Mouse (Mus musculus) hindbrain, postnatal 0 days (tissue): ENCODE results near the gene Ddb2. TPM values are rescaled to one million over a fixed set of nuclear protein-coding genes. Genes with fewer than 3 reads are reported as not detected.

Experiments
- ATAC-seq: fragments of 200-750 bp; cut with Nextera tagmentation; 2 replicates; pipeline ENCODE4 v1.8.0; 2017; ENCODE audit warnings: mild to moderate bottlenecking, moderate TSS enrichment, moderate library complexity
- DNase-seq: peaks from one replicate; pipeline ENCODE4 v3.0.0-alpha.2; 2015; ENCODE audit warnings: low spot score
- H3K27ac ChIP-seq: fragments of 300-500 bp; sonication (generic); 2 replicates; pipeline ENCODE4 v1.5.1; 2014; ENCODE audit warnings: mild to moderate bottlenecking
- H3K27me3 ChIP-seq: fragments of 300-500 bp; sonication (generic); 2 replicates; pipeline ENCODE4 v1.6.1; 2014; ENCODE audit warnings: low read length, mixed read lengths; ENCODE audit not compliant: insufficient read depth
- H3K36me3 ChIP-seq: fragments of 300-500 bp; sonication (generic); 2 replicates; pipeline ENCODE4 v1.6.1; 2014; ENCODE audit warnings: low read length, mixed read lengths; ENCODE audit not compliant: insufficient read depth
- H3K4me1 ChIP-seq: fragments of 300-500 bp; sonication (generic); 2 replicates; pipeline ENCODE4 v1.6.1; 2014; ENCODE audit warnings: antibody characterized with exemption, low read length, mixed read lengths; ENCODE audit not compliant: insufficient read depth
- H3K4me2 ChIP-seq: fragments of 300-500 bp; sonication (generic); 2 replicates; pipeline ENCODE4 v1.6.1; 2014; ENCODE audit warnings: low read depth, mild to moderate bottlenecking, low read length, moderate library complexity, mixed read lengths
- H3K4me3 ChIP-seq: fragments of 300-500 bp; sonication (generic); 2 replicates; pipeline ENCODE4 v1.5.1; 2014; ENCODE audit warnings: low read length
- H3K9ac ChIP-seq: fragments of 300-500 bp; sonication (generic); replicated peaks from 2 replicates; pipeline ENCODE4 v1.6.1; 2014; ENCODE audit warnings: mild to moderate bottlenecking, low read length, moderate library complexity, mixed read lengths
- H3K9me3 ChIP-seq: fragments of 300-500 bp; sonication (generic); 2 replicates; pipeline ENCODE4 v1.6.1; 2016; ENCODE audit warnings: low read length, mixed read lengths
- CTCF ChIP-seq: IDR thresholded peaks from 2 replicates; pipeline ENCODE4 v1.5.1; 2016; ENCODE audit warnings: antibody characterized with exemption, control low read depth, low read depth
- WGBS: fragments of 180-500 bp; shearing (Covaris S2); extraction: QIAGEN DNeasy Blood & Tissue Kit; methylation state at CpG from one replicate; pipeline ENCODE4 v1.1.7; 2014; 5-methylcytosine and 5-hydroxymethylcytosine counted together
- polyA plus RNA-seq: library from polyadenylated mRNA; unstranded; fragments of >200 nt; fragmentation: Nextera tagmentation; extraction: Ambion mirVana; gene quantifications from 2 replicates; pipeline ENCODE4 v1.2.1, GENCODE M21; 2015
- total RNA-seq: library from RNA; depleted of rRNA; stranded (reverse); fragments of >200 nt; gene quantifications from 2 replicates; pipeline ENCODE4 v1.2.3, GENCODE M21; 2014

Gene Ddb2
- total and polyA plus RNA-seq, 2 experiments from 2014 or later: 11.3 to 11.5 TPM

GRCm38 (mm10) chr2:91186208-91186607 is 50.6 kb downstream of the Ddb2 start:
- ATAC-seq: no peak
- no peak for TF ChIP-seq CTCF
- no peak overlapping the region for H3K27ac ChIP-seq
- H3K4me3 ChIP-seq: no peak overlapping the region
- no peak overlapping the region for H3K4me2 ChIP-seq
- no peak overlapping the region for H3K9ac ChIP-seq
- no peaks in the 10 kb centered on the region for H3K9me3 ChIP-seq
- DNase-seq: no peak
- 82% methylated on average over 1 of the region's 1 CpGs for WGBS
- 0 out of 2 replicates have a peak, but pooled peaks cover 6% of the 10 kb centered on the region for H3K4me1 ChIP-seq
- no peaks in the 10 kb centered on the region for H3K27me3 ChIP-seq
- no peaks in the 10 kb centered on the region for H3K36me3 ChIP-seq

DNA sequence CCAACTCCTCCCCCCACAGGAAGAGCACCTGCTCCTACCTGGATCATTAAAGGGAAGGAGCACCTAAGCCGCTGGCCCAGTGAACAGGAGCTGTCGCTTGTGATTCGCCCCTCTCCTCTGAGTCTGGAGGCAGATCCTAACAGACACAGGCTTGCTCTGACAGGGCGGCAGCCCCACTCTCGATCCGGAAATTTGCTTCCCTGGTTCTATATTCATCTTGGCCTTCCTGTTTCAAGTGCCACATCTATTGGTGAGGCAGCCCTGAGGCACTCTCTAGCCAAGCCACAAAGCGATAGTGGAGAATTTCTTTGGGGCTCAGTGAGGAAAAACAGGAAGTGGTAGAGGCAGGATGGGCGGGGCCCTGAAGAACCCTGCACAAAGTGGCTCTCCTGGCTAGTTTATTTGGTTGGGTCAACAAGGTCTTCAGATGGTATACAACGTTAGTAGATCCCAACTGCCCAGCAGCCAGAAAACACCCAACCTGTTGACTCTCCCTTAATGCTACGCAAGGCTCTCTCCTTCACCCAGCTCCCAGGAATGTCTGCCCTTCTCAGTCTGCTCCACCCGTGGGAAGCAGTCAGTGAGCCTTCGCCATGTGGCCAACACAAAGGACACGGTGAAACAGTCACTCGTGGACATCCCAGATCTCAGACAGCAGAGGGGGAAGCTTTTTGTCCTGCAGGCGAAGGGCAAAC is 52.9 kb downstream of the Ddb2 start, which contains the start of gene Madd:
Gene Madd, minus strand, starts transcription at position 127 of the 695 bp plus-strand sequence.
- Histone ChIP-seq H3K27ac (peak within 1 kb of the TSS; percentile 94), H3K4me1 (0 out of 2 replicates have a peak, but pooled peaks cover 12% of the 10 kb centered on the region), H3K4me3 (peak within 1 kb of the TSS; percentile 97), H3K36me3 (no peaks in the 10 kb centered on the region), H3K9me3 (no peaks in the 10 kb centered on the region), H3K4me2 (peak within 1 kb of the TSS; percentile 67), H3K9ac (peak within 1 kb of the TSS; percentile 88), H3K27me3 (no peaks in the 10 kb centered on the region)
- ATAC-seq (no peak; the same call in 1 of the 2 replicates), DNase-seq (no peak)
- TF ChIP-seq CTCF: no peak
- WGBS: 67% methylated on average over 15 of the region's 15 CpGs

DNA sequence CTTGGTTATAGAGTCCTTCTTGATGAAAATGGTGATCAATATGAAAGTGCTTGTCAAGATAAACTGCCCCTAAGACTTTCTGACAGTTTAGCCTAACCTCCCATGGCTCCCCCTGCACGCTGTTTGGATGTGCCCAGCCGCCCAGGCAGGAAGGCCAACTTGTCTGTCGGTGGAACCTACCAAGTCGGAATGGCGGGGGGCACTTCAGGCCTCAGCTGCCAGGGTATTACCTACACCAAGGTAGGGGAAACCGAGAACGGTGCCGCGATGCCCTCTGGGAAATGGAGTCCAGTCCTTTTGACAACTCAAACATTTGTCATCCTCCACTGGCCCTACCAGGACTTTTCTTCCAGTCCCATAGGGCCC is 53.7 kb downstream of the Ddb2 start:
- Histone ChIP-seq H3K9ac (peak overlapping the region; percentile 88), H3K4me1 (0 out of 2 replicates have a peak, but pooled peaks cover 12% of the 10 kb centered on the region), H3K27ac (peak overlapping the region; percentile 94), H3K9me3 (no peaks in the 10 kb centered on the region), H3K4me3 (peak overlapping the region; percentile 97), H3K27me3 (no peaks in the 10 kb centered on the region), H3K4me2 (peak overlapping the region; percentile 67), H3K36me3 (peaks cover 2% of the 10 kb centered on the region; the same call in 1 of the 2 replicates)
- WGBS: 0% methylated on average over 9 of the region's 9 CpGs
- no peak for TF ChIP-seq CTCF
- DNase-seq (peak; percentile 98), ATAC-seq (peak; percentile 97)

DNA sequence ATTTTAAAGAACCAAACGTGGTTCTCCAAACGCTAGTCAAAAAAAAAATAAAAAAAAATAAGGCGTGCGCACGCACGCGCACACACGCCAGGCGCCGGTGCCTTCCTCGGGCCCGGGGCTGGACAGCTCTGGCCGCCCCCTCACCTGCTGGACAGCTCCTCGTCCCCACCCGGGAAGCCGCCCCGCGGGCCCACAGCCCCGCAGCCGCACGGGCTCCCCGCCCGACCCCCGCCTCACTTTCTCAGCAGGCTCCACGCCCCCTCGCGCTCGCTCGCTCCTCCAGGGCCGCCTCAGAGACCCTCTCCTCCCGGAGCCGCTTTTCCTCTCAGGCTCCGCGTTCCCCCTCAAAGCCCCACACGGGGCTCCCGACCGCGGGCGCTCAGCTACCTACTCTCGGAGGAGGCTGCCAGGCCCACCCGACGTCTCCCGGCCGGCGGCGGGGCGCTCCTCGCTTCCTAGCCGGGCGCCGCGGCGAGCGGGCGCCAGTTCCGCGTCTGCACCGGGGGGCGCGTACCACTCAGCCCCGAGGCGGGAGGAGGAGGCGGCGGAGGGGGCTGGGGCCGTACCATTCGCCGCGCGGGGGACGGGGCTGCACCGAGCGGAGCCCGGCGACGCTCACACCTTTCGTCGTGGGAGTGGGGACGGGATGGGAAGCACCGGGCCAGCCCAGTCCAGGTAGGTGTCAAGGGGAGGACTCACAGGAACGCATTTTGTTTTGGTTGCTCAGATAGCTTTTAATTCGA is 54.2 kb downstream of the Ddb2 start:
- peak overlapping the region; percentile 67 for H3K4me2 ChIP-seq
- ATAC-seq (peak; percentile 96), DNase-seq (peak; percentile 93)
- 1% methylated on average over 71 of the region's 81 CpGs for WGBS
- peak overlapping the region; percentile 88 for H3K9ac ChIP-seq
- peak overlapping the region; percentile 94 for H3K27ac ChIP-seq
- H3K36me3 ChIP-seq: peaks cover 7% of the 10 kb centered on the region; the same call in 1 of the 2 replicates
- no peak for TF ChIP-seq CTCF
- H3K4me1 ChIP-seq: 0 out of 2 replicates have a peak, but pooled peaks cover 12% of the 10 kb centered on the region
- H3K4me3 ChIP-seq: peak overlapping the region; percentile 97
- H3K27me3 ChIP-seq: no peaks in the 10 kb centered on the region
- H3K9me3 ChIP-seq: no peaks in the 10 kb centered on the region

DNA sequence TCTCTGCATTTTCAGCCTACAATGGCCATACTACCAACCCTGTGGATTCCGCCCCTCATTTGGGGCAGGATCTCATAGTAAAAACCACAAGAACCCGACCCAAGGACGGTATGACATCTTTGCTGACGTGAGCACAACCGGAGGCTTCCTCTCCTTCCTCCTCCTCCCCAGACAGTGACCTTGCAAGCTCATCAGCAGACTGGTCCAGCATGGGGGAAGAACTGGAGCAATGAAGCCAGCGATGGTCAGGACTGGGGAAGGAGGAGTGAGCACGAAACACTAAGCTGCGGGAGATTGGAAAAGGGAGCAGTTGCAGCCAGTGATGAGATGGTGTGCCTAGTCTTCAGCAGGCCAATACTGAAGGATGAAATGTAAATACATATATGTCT is 54.8 kb downstream of the Ddb2 start:
- 0 out of 2 replicates have a peak, but pooled peaks cover 12% of the 10 kb centered on the region for H3K4me1 ChIP-seq
- peak overlapping the region; percentile 88 for H3K9ac ChIP-seq
- peak overlapping the region; percentile 97 for H3K4me3 ChIP-seq
- peak overlapping the region; percentile 94 for H3K27ac ChIP-seq
- H3K9me3 ChIP-seq: no peaks in the 10 kb centered on the region
- no peaks in the 10 kb centered on the region for H3K27me3 ChIP-seq
- H3K4me2 ChIP-seq: peak overlapping the region; percentile 67
- peak; percentile 11; the same call in 1 of the 2 replicates for ATAC-seq
- 9% methylated on average over 8 of the region's 8 CpGs for WGBS
- peak; percentile 18 for DNase-seq
- no peak for TF ChIP-seq CTCF
- H3K36me3 ChIP-seq: peaks cover 8% of the 10 kb centered on the region; the same call in 1 of the 2 replicates

DNA sequence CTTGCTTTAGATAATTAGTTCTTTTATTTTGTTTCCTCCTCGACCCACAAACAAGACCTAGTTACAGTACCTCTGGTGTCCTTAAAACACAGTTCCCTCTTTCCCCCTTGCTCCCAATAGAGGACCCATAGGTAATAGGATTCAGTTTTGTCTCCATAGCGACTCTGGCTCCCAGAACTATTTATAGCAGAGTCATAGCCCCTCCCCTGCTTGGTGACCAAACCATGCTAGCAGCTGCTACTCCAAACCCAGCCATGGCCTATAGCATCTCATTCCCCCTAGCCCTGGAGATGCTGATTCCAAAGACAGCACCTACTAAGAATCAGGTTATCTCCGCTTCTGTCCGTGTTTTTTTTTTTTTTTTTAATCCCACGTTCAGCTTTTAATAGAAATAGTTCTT is 56.1 kb downstream of the Ddb2 start:
- peak overlapping the region; percentile 67 for H3K4me2 ChIP-seq
- 62% methylated on average over 5 of the region's 5 CpGs for WGBS
- H3K27ac ChIP-seq: no peak overlapping the region
- H3K27me3 ChIP-seq: no peaks in the 10 kb centered on the region
- TF ChIP-seq CTCF: no peak
- ATAC-seq: no peak
- peaks cover 21% of the 10 kb centered on the region for H3K36me3 ChIP-seq
- H3K4me3 ChIP-seq: no peak overlapping the region
- no peak overlapping the region for H3K9ac ChIP-seq
- 0 out of 2 replicates have a peak, but pooled peaks cover 12% of the 10 kb centered on the region for H3K4me1 ChIP-seq
- H3K9me3 ChIP-seq: no peaks in the 10 kb centered on the region
- DNase-seq: no peak
